Mouse (Mus musculus) heart, postnatal 36 days (tissue): ENCODE data around the gene Cacng3. TPM values are rescaled to one million over a fixed set of nuclear protein-coding genes. Genes with fewer than 3 reads are reported as not detected.

Experiments
- DNase-seq, 2 experiments: peaks; one replicate each; pipeline ENCODE4 v3.0.0; 2021 to 2022
- intact Hi-C: fragments of 180-260 bp; cut with DNase I; formaldehyde crosslinking; loops from one replicate; pipeline ENCODE4 v1.15.1; 2025
- total RNA-seq, 2 experiments: library from RNA; stranded (reverse); gene quantifications; 2 replicates each; pipeline ENCODE4 v1.2.3; 2021

Gene Cacng3
- total RNA-seq, 2 experiments from 2014 or later = not detected

- intact Hi-C loops = no loop called here
- no peak for DNase-seq
Observed at GRCm38 (mm10) chr7:122706736-122707135, 36.4 kb downstream of the Cacng3 start.

GRCm38 (mm10) chr7:122716299-122716698, 46.0 kb downstream of the Cacng3 start:
- no peak for DNase-seq
- intact Hi-C loops = loop anchor here (5.0 kb wide), 1 partner anchor 106 kb away; no protein-coding TSS in a partner anchor

DNA sequence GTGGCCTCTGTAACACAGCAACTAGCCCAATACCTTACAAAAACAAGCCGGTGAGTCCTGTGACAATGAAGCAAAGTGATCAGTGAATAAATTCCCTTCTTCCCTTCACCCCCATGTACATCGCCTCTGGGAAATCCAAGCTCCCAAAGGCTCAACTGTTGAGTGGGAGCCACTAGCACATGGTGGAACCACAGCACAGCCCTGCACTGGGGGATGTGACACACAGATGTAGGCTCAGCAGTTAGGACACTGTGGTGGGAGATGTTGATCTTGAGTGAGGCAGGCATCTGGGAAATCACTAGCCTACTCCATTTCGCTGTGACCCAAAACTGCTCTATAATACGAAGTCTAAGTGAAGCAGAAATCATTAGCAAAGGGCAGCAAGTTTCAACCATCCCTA, 48.2 kb downstream of the Cacng3 start:
- DNase-seq = no peak
- intact Hi-C loops = loop anchor here (5.0 kb wide), 1 partner anchor 104 kb away; no protein-coding TSS in a partner anchor

- DNase-seq = no peak
- intact Hi-C loops = no loop called here
Observed at GRCm38 (mm10) chr7:122723358-122723876, 53.1 kb downstream of the Cacng3 start.

DNA sequence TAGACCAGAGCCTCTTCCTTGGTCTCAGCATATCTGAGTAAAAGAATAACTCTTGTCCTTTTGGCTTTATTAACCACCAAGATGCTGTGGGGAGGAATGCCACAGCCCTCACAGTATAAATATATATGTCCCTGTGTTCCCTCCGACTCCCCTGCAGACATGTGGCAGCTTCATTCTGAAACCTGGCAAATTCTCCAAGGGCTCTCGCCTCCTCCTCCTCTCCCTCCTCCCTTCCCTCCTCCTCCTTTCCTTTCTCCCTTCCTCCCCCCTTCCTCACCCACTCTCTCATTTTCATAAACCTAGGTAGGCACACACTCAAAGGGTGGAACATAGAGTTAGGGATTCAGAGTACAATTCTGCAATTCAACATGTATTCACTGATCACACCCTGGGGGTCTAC, 56.1 kb downstream of the Cacng3 start:
- DNase-seq = no peak
- intact Hi-C loops = no loop called here

- no peak for DNase-seq
- intact Hi-C loops = no loop called here
Observed at GRCm38 (mm10) chr7:122728186-122728585, 57.9 kb downstream of the Cacng3 start.

DNA sequence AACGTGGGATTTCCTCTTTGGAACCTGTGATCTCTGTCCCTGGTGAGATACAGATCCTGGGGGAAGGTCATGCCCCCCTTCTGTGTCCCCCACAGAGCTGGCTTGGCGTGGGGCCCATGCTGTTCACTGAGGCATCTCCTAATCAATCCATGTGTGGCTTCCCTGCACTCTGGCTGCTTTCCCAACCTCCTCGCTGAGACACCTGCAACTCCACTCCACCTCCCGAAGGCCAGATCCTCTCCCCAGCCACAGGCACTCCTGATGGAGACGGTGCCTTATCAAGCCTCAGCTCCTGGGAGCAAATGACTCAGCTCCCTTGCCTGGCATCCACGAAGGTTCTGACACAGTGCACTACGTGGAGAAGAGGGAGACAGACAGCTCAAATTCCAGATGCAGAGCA, 58.6 kb downstream of the Cacng3 start:
- DNase-seq = no peak
- intact Hi-C loops = no loop called here

GRCm38 (mm10) chr7:122735323-122735722, 65.0 kb downstream of the Cacng3 start:
- intact Hi-C loops = no loop called here
- DNase-seq = no peak

- no peak for DNase-seq
- intact Hi-C loops = no loop called here
Observed at GRCm38 (mm10) chr7:122738541-122738940, 68.2 kb downstream of the Cacng3 start.

GRCm38 (mm10) chr7:122740663-122741062, 70.4 kb downstream of the Cacng3 start:
- intact Hi-C loops = no loop called here
- DNase-seq = no peak

- no peak for DNase-seq
- intact Hi-C loops = no loop called here
Observed at GRCm38 (mm10) chr7:122755920-122756603, 85.8 kb downstream of the Cacng3 start.

DNA sequence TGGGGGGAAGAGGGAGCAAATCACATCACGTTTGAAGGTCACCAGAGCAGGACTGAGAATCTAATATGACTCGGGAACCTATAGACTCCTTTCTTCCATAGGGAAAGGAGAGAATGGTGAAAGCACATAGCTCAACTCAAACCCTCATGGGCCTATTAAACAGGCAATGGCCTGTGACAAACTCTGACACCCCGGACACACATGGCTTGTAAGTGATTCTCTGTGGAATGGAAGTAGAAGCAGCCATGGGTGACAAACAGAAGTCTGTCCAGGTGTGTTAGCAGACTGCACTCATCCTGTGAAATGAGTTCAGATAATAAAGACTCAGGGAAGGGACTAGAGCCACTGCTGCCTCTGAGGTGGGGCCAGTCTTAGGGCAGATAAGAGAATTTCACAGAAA, 88.4 kb downstream of the Cacng3 start:
- no peak for DNase-seq
- intact Hi-C loops = no loop called here

GRCm38 (mm10) chr7:122764506-122764905, 94.2 kb downstream of the Cacng3 start:
- no peak for DNase-seq
- intact Hi-C loops = no loop called here

DNA sequence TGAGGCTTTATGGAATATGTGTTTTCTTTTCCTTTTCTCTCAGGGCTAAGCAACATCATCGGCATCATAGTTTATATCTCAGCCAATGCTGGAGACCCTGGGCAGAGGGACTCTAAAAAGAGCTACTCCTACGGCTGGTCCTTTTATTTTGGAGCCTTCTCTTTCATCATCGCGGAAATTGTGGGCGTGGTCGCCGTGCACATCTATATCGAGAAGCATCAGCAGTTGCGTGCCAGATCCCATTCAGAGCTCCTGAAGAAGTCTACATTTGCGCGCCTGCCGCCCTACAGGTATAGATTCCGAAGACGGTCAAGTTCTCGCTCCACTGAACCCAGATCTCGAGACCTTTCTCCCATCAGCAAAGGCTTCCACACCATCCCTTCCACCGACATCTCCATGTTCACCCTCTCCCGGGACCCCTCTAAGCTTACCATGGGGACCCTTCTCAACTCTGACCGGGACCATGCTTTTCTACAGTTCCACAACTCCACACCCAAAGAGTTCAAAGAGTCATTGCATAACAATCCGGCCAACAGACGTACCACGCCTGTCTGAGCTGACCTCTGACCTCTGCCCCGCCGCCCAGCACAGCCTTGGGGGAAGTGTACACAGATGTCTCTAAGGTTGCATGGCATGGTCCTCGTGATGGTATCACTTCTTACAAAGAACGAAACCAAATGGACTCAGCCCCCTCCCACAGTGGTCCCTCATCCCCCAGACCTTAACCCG, 98.2 kb downstream of the Cacng3 start:
- no peak for DNase-seq
- intact Hi-C loops = no loop called here

- intact Hi-C loops = no loop called here
- DNase-seq = no peak
Observed at GRCm38 (mm10) chr7:122779601-122780000, 109.3 kb downstream of the Cacng3 start.

GRCm38 (mm10) chr7:122789929-122790328, 119.6 kb downstream of the Cacng3 start:
- intact Hi-C loops = no loop called here

DNA sequence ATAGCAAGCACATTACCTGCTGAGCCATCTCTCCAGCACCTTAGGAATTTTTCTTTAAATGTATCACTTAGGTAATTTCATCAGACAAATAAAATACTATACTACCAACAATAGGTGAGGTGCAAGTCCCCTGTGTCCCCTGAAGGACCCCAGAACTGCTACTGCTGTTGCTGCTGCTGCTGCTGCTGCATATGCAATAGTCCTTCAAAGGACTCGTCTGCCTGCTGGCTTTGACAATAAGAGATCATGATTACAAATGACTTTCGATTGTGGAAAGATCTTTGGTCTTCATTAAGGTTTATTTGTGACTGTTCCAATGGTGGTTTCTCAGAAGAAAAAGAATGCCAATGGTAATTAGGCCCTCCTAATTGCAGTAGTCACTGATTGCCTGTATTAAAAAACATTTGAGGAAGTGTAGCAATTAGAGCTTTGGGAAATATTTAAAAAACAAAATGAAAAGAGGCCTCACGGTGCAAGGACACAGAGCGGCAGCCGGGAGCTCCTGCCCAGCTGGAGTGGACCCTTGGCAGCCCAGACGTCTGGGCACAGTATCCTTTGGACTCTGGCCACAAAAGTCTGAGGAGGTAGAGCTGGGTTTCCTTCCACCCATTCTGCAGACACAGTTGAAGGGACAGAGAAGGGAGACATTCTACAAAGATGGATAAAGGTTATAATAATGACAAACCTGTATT, 123.5 kb downstream of the Cacng3 start:
- intact Hi-C loops = no loop called here
- no peak for DNase-seq

More at GRCm38 (mm10) chr7:122789929-122790328, 119.6 kb downstream of the Cacng3 start:
- DNase-seq = no peak

GRCm38 (mm10) chr7:122795140-122795539, 124.8 kb downstream of the Cacng3 start:
- intact Hi-C loops = no loop called here

DNA sequence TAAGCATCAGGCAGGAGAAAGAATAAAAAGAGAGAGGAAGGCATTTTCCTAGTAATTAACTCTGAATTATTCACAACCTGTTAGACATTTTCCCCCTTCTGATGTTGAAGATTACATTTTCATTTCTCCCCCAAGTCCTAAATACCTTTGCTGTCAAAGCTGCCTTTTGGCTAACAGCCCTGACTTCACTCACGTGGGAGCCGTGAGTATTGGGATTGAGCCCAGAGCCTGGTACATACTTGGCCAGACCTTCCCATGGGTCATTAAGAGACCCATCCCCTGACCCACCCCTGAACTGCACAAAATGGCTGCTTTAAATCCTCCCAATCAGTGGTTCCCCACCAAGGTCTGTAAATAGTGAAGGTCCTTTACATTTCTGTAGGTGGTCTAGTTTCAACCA, 130.5 kb downstream of the Cacng3 start:
- DNase-seq = no peak
- intact Hi-C loops = no loop called here

More at GRCm38 (mm10) chr7:122795140-122795539, 124.8 kb downstream of the Cacng3 start:
- DNase-seq = no peak

DNA sequence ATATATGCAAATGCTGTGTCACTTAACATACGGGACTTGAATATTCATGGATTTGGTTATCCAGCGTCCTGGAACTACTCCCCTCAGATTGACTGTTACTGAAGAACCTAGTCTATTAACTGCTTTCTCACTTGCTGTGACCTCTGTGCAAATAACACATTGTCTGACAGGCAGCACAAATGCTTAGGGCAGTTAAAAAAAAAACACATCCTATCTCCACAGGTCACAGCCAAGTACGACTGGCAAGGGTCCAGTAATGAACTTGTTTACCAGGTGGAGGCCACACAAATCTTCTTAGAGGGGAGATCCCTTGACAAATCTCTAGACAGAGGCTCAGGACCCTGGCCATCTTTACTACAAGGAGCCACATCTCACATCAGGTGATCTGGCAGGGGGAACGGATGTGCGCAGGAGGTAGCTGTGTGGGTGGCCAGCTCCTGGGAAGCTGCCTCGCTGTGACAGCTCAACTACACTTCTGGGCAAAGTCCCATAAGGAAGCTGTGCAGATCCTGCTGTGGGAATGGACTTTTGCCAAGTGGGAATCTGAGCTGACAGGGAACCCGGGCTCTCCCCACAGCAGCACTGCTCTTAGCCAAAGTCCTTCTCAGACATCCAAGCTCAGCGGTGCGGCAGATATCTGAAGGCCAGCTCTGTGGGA, 133.7 kb downstream of the Cacng3 start:
- DNase-seq = peak; percentile 50 to 53
- intact Hi-C loops = loop anchor here (1.0 kb wide), 1 partner anchor 16 kb away; no protein-coding TSS in a partner anchor

DNA sequence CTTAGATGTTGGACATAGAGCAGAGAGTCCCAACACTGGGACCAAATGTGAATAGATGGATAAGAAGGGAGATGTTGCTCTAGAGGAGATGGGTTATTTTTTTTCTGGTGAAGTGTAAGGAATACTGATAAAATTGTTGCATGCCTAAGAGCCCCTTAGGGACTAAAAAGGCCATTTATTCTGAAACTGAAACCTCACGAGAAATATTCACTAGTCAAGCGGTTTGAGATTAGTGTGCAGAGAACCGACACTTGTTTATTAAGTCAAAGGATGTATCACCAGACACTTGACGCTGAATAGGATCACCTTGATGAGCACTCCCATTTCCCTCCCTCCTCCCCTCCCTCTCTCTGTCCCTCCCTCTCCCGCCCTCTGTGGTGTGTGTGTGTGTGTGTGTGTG, 136.2 kb downstream of the Cacng3 start:
- no peak for DNase-seq
- intact Hi-C loops = no loop called here
